Mouse (Mus musculus) heart, postnatal 36 days (tissue): ENCODE data around the gene Adora2a. TPM values are rescaled to one million over a fixed set of nuclear protein-coding genes. Genes with fewer than 3 reads are reported as not detected.
"Not testable (repeated sequence)": the region's sequence is repeated elsewhere in the genome, so short reads cannot be mapped to it uniquely, and the experiment has no call there.

Experiments
- DNase-seq, 2 experiments: peaks; one replicate each; pipeline ENCODE4 v3.0.0; 2021 to 2022
- intact Hi-C: fragments of 180-260 bp; cut with DNase I; formaldehyde crosslinking; loops from one replicate; pipeline ENCODE4 v1.15.1; 2025
- total RNA-seq, 2 experiments: library from RNA; stranded (reverse); gene quantifications; 2 replicates each; pipeline ENCODE4 v1.2.3; 2021

Adora2a gene
- total RNA-seq, 2 experiments from 2014 or later, result 9.2 to 16.7 TPM

DNA sequence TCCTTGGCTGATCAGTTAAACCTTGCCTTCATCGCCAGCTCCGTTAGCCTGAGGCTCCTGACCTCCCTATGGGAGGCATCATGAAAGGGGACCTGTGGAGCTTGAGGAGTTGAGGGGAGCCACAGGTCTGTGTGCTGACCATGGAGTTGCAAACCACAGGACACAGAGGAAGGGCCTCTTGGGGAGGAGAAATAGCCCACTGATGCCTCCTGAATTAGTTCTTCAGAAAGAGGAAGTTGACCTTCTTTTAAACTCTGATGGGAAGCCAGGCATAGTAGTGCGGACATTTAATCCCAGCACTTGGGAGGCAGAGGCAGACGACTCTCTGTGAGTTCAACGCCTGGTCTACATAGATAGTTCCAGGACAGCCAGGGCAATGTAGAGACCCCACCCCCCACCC, 22.2 kb downstream of the Adora2a start:
- DNase-seq, result no peak
- intact Hi-C loops, result no loop called here

DNA sequence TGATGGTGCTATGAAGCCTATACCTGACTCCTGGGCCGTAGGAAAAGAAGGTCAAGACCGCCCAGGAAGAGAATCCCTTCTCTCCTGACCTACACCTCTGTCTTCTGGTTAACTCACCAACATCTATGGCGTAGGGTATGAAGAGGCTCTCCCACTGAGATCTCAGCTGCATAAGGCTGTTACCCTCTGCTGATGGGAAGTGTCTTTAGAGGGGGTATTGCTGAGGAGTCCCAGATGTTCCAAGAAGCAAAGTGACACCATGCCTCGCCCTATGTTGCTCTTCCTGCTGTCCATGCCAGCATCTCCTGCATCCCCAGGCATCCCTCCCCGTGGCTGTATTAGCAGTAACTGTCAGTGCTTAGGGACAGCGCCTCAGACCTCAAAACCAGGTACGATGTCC, 22.7 kb downstream of the Adora2a start:
- DNase-seq, result no peak
- intact Hi-C loops, result no loop called here

DNA sequence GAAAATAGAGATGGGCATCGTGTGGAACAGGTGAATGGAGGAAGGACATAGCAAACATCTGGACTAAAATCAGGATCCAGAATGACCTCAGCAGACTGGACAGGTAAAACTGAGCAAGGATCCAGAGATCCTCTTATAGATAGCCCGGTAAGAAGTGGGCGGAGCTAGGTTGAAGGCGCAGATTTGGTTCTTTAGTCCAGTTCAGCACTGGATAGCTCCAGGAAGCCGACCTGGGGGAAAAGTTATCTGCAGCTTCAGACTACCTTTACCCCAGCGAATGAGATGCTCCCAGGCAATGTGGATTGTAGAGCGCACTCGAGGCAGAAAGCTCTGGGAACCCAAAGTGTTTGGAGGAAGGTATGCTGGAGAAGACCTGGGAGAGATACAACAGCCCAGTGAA, 25.3 kb downstream of the Adora2a start:
- DNase-seq, result no peak
- intact Hi-C loops, result no loop called here

DNA sequence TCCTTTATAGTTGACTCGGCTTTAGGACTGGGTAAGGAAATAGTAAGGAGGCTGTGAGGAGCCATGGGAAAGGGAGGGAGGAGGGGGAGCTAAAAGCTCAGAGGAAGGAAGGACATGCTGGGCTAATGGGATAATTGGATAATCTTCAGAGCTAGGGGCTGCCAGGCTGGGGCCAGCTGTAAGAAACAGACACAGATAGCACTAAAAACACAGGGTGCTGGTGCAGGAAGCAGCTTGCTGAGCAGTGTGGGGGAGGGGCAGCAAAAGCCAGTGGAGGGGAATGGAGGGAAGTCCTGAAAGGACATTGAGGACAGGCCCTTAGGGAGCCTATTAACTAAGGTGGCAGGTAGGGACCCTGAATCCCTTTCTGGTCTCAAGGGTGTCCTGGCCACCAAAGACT, 27.9 kb downstream of the Adora2a start:
- DNase-seq, intact Hi-C loops: not testable (repeated sequence)

DNA sequence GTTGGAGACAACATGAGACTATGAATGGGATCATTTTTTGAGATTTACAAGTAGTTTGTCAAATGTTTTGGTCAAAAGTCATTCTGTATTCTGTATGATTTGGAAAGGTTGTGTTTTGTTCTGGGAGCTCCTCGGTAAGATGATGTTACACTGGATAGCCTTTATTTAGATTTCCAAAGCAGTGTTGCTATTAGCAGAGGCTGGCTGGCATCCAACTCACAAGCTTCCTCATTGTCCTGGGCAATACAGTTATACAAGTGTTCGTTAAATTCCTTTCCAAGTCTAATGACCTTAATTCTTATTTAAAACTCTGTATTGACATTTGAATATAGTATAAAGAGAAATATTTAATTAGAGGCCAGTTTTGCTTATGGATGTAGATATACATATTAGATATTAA, 28.6 kb downstream of the Adora2a start:
- peak in 1 of 2 experiments; percentile 49 for DNase-seq
- intact Hi-C loops, result no loop called here

DNA sequence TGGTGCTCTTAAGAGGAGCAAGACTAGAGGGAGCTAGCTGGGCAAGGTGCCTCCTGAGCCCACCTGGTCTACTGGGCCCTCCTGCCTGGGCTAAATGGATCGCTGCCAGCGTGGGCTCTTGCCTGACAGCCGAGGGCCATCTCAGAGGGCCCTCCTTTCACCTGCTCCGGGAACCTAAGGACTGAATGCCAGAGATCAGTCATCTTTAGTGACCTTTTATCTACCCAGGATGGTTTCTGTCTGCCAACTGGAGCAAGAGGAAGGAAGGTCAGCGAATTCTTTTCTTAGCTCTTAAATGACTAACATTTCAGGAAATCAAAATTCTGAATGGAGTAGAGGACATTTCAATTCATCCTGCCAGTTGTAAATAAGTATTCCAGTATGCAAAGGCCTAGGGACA, 33.9 kb downstream of the Adora2a start:
- DNase-seq, result no peak
- intact Hi-C loops, result loop anchor here (5.0 kb wide), 1 partner anchor 33 kb away; the partner anchor contains the start of gene Adora2a

DNA sequence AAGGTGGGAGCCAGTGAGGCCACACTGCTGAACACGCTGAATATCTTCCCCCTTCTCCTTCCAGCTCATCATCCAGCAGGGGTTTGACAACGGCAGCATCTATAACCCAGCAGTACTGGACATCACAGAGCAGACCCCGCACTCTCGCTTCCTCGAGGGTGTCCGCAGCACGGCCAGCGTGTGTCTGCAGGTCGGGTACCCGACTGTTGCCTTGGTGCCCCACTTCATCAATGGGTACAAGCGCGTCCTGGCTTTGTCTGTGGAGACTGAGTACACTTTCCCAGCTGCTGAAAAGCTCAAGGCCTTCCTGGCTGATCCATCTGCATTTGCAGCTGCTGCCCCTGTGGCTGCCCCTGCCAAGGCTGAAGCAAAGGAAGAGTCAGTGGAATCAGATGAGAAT, 35.9 kb downstream of the Adora2a start:
- intact Hi-C loops, result loop anchor here (5.0 kb wide), 1 partner anchor 35 kb away; the partner anchor contains the start of gene Adora2a
- no peak for DNase-seq

DNA sequence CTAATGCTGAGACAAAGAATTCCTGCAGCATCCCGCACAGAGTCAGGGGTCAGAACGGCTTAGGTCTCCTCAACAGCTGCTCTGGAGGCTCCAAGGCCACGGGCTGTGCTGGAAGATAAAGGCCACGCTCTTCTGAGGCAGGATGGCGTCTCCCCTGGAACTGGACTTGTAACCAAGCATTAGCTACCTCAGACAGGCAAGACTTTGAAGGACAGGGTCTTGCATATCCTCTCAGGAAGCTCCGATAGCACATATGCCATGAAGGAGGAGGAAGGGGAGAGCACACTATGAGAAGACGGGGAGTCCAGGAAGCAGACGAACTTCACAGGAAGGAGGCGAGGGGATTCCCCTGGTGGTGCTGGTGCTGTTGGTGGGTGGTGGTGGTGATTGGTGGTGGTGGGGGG, 37.2 kb downstream of the Adora2a start:
- DNase-seq, result not testable (repeated sequence)
- intact Hi-C loops, result loop anchor here (5.0 kb wide), 1 partner anchor 37 kb away; the partner anchor contains the start of gene Adora2a

DNA sequence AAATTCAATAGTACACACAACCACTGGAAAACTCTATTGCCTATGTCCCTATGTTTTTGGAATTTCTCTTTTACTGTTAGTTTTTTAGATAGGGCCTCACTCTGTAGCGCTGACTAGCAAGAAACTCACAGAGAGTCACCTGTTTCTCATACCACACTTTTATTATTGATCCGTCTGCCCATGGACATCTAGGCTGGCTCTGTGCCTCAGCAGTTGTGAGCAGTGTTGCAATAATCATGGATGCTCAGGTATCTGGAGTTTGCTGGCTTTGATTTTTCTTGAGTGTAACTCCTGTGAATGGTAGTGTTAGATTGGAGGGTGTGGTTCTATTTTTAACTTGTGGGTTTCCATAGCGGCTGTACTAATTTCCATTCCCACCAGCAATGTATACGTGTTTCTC, 38.7 kb downstream of the Adora2a start:
- intact Hi-C loops, result no loop called here
- no peak for DNase-seq

DNA sequence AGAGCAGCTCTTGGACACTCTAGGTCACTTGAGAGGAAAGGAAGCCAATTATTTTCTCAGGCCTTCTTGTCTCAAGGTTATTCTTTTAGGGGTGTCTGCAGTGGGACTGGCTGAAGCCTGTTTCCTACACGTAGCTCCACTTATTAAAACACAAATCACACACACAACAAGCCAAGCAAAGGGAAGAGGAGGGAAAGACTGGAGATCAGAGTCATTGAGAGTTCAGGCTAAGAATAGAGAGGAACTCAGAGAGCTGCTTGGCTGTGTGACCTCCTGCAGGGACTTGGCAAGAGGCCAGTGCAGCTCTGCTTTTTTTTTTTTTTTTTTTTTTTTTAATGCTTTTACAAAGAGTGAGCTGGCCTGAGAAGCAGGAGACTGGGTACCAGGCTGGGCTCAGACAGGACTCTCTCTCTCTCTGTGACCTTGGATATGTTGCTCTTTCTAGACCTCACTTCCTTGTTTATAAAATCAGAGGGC, 47.6 kb downstream of the Adora2a start:
- DNase-seq, result peak; percentile 37 to 39
- intact Hi-C loops, result not testable (repeated sequence)

DNA sequence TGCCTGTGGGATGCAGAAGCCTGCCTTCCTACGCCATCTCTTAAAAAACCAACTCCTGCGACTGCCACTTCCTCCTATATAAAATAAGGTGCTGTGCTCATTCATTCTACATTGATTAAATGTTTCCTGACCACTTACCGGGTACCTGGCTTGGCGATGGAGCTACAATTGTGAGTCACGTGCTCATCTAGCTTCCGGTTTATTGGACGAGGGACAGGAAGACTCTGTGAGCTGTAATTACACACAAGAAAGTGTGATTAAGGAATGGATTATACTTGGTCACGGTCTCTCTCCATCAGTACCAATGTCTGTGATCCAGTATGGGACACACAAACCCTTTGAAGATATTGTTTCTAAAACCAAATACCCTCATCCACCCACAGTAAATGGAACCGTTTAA, 48.1 kb downstream of the Adora2a start:
- intact Hi-C loops, result no loop called here
- DNase-seq, result no peak

DNA sequence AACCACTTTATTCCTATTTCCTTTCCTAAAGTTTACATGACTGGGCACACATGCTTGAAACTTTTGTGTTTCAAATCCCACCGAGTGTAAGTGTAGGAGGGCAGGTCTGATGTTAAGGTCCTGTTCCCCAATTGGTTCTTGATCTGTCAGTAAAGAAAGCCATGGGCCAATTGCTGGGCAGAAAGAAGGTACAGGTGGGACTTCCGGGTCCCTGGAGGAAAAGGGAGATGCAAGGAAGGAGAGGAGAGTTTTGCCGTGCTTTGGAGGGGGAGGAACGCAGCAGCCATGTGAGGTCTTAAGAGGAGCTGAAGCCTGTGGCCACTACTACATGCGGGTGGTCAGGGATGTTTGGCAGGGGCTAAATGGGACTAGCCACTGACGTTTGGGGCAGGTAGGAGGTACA, 48.6 kb downstream of the Adora2a start:
- DNase-seq, result no peak
- intact Hi-C loops, result no loop called here

DNA sequence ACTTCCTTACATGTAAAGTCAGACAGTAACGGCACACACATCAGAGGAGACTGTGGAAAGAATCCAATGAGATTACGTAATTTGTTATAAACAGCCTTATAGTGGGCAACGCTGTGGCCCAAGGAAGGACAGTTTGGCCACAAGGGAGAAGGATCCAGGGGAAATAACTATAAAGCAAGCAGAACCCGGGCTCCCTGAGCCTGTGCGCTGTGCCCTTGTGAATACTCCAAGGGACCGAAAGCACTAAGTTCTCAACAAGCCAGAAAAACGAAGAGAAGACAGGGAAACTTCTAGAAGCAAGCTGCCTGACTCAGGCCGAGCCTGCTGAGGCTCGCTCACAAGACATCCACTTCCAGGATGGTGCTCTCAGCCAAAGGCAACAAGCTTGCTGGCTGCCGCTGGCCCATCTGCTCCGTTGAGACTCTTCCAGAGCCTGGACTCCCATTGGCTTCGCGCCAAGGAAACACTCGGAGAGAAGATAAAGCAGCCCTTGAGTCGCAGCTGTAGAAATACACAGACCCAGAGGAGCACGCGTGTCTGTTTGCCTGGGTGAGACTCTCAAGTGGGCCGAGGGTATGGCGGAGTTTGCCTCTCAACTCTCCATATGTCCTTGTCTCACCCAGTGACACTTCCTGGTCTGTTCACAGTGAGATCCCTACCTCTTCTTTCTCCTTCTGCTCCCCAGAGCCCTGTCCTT, 57.1 kb downstream of the Adora2a start:
- DNase-seq, result peak; percentile 55 to 83
- intact Hi-C loops, result not testable (repeated sequence)

DNA sequence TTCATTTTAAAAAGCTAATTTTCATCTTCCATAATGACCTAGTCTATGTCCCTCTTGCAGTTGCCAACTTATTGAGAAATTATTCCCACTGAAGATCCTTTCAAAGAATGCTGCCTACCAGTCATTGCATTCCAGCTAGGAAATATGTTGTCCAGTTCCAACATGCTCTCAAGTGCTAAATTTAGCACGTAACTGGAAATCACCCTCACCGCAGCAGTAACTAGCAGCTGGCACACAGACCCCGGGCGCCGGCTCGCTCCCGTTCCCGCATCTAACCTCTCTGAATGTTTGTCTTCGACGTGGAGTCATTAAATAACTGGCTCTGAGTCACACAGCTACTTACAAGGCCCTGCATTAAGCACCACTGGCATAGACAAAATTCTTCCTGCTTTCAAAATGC, 62.0 kb downstream of the Adora2a start:
- intact Hi-C loops, result no loop called here
- peak in 1 of 2 experiments; percentile 14 for DNase-seq

Other genes starting within 250 kb of the Adora2a start
- 10 to 100 TPM; 42.7 to 43.1 TPM for gene Specc1l, start 104.8 kb upstream of the Adora2a start, total RNA-seq
- 1 to 10 TPM in 1 of 2 experiments, under 1 TPM in 1; 0.65 to 1.3 TPM for gene Upb1, start 84.2 kb downstream of the Adora2a start, total RNA-seq
- 10 to 100 TPM; 65.7 to 69.5 TPM for gene Snrpd3, start 200.7 kb downstream of the Adora2a start, total RNA-seq
- 10 to 100 TPM; 41.8 to 44.2 TPM for gene Gucd1, start 201.1 kb downstream of the Adora2a start, total RNA-seq
- 1 to 10 TPM; 1.1 to 1.5 TPM for gene Lrrc75b, start 243.5 kb downstream of the Adora2a start, total RNA-seq
- gene Ggt1, start 244.7 kb downstream of the Adora2a start, total RNA-seq, result not detected